Mouse (Mus musculus) neutrophil, adult 5-6 weeks (primary cell): ENCODE measurements at regions not wholly inside any gene's neighbourhood (a gene's known extent, or its start where the extent isn't known, plus 50 kb on each side); places are given as distances from the start of the nearest gene placed in this dataset.
A peak's percentile ranks its signal among the peaks of the same experiment; 100 is the strongest.
"Not testable (repeated sequence)": the region's sequence is repeated elsewhere in the genome, so short reads cannot be mapped to it uniquely, and the experiment has no call there.

ENCODE experiments used
- ATAC-seq: fragments of 151-379, 151-347 bp; 2 replicates; pipeline ENCODE4 v1.8.0; 2017; ENCODE audit warnings: mild to moderate bottlenecking, moderate TSS enrichment; ENCODE audit not compliant: insufficient number of reproducible peaks, poor library complexity, low FRiP score, severe bottlenecking; ENCODE audit errors: extremely low read depth

DNA sequence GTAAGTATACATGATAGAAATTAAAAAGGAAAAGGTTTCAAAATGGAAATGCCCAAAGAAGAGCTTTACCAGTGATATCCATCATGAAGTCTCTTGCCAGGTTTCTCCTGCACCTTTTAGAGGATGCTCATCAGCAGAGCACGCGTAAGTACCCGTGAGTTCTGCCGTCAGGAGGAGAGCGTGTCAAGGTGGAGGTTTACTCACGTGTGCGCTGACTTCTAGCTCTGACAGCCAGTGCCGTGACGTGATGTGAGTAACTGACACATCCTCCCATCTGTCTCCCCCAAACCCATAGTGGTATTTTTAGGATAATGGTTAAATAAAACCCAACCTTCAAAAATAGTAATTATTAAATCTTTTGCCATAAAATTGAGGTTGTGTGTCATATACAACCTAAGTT lies 55.3 kb downstream of the Adra2a start:
- ATAC-seq: no peak

DNA sequence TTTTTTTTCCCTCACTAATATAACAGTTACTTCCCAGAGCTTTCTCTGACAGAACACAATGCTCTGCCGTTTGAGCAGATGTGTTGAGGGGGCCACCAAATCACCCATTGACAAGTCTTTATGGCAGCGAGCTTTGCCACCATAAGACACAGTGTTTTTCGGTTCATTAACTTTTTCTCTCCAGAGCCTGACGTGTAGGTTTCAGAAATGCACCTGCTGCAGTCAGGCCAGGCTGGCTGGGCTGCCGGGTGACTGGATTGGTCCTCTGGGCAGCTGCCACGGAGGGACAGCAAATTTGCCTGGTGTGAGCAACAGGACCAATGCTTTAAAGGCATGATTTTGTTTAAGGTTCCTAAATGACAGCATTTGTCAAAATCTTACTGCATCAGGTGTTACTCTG lies 55.8 kb downstream of the Adra2a start:
- no peak for ATAC-seq

DNA sequence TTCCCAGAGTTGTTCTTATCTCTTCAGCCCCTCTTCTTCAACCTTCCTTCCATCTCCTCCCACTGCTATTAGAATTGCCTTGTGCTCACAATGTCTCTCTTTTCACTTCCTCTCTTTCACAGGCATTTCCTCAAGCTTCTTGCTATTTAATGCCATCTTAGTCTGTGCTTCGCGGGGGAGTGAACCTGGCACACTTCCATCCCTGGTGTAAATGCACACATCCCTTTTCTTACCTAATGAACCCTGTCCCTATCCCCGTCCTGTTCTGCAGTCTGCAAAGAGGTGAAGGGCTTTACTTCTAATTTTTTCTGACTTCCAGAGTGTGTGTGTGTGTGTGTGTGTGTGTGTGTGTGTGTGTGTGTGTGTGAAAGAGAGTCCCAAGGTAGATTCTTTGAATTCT lies 62.6 kb downstream of the Adra2a start:
- 0 out of 2 replicates have a peak, but pooled peaks have one; percentile 9 for ATAC-seq

DNA sequence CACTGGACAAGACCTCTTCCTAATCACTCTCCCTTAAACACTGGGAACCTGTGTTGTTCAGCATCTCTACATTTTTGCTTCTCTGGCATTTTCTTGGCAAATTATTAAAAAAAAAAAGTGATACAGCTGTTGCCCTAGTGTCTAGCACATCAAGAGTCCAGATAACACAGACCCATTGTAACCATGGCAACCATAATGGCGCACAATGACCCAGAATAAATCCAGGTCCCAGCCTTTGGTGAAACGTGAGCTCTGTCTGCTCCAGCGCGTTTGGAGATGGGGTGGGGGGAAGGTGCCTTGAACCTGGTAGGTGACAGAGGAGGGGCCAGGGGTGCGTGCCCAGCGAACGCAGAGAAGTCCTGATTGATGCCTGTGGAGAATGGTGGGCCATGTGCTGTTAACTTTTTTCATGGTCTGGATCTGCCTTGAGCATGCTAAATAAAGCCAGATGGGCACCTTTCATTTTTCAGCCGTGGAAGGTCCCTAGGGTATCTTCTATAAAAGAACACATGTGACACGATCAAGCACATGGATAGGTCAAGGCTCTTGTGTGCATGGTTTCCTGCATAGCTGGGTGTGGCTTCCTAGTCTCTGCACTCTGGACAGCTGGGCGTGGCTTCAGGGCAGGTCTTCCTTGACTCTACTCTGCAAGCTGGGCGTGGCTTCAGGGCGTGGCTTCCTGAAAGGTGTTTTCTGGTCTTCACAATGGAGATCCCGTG lies 63.3 kb downstream of the Adra2a start:
- peak; percentile 67; the same call in 1 of the 2 replicates for ATAC-seq

DNA sequence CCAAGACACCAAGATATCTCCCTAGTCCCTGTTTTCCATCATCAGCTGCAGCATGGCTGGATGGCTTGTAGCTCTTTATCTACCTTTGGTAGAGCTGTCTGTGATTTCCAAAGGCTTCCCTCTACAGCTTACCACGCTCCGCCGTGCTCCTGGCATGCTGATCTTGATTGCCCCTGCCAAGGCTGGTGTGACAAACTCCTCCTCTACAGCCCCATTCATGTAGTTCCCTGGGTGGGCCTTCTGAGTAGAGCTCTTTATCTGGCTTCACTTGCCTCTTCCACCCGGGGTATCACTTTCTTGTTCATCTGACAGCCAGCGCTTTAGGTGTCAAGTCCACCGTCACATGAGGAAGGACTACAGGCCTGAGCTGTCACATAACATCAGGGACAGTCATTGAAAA lies 66.1 kb downstream of the Adra2a start:
- no peak for ATAC-seq

DNA sequence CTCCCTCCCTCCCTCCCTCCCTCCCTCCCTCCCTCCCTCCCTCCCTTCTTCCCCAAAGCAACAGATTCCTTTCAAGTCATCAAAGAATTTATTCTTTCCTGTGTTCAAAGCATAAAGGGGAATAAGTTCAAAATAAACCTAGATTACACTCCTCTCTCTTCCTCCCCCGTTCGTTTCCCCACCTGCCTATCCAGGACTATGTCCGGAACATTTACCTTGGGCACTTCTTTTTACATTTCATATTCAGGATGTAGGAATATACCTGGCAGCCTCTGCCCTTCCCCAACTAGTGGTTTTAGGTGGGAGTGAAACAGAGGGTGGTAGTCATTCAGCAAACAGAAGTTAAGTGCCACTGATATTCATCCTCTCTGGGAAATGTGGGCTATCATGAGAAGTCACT lies 68.7 kb downstream of the Adra2a start:
- no peak for ATAC-seq

DNA sequence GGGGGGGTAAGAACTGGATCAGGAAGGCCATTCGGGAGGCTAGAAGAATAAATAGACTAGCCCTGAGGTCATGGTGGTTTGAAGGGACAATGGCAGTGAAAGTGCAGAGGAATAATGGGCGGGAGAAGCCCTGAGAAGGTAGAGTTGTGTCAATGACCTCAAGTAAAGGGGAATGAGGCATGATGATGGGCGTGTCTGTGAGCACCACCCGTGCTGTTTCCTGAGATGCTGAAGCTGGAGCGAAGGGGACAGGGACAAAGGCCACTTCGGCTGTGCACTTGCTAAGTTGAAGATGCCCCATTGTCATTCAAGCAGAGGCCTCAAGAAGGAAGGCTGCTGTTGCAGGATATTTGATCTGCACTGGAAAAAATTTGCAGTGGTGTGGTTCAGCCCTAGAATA lies 69.5 kb downstream of the Adra2a start:
- no peak for ATAC-seq

DNA sequence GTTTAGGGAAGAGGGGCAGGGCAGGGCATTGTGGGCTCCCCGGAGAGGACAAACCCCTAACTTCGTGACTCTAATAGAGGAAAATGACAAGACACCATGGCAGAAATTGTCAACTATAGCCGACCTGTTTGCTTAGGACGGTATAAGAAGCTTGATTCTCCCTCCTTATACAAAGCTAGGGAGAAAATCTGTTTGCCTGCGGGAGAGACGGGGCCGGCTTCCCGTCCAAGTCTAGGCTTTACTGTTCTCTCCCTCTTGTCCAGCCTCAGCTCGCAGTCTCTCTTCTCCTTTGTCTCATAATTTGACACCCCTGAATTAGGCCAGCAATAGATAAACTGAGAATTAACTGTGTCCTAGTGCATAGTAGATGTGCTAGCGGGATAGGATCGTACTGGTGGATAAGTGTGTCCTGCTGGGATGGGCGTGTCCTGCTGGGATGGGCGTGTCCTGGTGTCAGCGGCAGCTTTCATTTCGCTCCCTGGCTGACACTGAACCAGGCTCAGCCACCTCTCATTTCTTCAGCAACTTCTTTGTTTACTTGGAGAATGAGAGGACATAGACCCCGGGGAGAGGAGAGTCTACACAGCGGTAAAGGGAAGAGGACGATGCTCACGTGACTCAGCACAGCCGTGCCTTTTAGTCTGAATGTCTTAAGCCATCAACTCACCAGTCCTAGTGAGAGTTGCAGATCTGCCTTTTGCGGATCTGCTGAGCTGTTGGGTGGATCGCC lies 70.8 kb downstream of the Adra2a start:
- peak; percentile 21; the same call in 1 of the 2 replicates for ATAC-seq

DNA sequence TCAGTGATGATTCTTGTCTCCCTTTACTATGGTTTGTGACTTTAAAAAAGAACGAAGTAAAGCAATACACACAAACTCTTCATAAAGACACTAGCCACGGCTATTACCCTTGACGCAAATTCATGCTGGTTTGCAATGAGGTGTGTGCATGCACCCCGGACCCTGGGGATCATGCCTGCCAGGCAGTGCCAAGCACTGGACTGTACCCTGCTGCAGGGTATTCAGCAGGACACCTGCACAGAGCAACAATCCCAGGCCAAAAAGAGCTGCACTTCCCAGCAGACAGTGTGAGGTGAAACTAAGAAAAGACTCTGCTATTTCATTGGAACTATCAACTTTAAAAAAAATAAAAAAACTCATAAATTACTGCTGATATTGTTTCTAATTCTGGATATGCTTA lies 71.4 kb downstream of the Adra2a start:
- no peak for ATAC-seq

DNA sequence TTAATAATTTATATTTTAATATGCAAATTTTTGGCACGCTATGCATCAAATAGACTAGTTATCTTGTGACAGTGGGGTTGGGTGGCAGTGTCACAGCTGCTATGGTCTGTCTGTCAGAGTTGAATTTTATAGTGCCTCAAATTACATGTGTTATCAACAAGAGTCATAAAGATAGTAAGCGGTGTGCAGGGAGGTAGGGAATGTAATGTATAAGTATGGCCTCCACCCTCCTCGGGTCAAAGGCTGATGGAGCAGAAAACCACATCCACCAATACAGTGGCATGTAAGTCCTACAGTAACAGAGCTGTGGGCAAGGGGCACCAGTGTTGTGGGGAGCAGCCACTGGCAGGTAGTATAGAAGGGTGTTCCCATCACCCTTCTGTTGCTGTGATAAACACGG lies 72.9 kb downstream of the Adra2a start:
- ATAC-seq: no peak

DNA sequence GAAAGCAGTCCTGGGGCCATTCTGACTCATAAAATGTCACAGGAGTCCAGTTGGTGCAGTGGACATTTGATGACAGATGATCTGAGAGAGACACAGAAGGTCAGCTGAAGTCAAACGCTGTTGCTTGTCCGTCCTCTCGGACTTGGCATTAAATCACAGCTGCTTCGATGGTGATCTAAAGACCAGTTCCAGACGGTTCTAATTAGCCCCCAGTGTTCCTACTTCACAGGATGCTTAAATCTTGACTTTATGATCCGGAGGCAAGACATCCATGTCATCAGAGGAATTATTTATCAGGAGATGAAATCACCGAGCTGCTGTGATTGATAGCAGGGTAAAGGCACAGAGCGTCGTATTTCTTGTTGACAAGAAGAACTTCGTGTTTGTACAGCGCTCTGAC lies 73.7 kb downstream of the Adra2a start:
- ATAC-seq: no peak

DNA sequence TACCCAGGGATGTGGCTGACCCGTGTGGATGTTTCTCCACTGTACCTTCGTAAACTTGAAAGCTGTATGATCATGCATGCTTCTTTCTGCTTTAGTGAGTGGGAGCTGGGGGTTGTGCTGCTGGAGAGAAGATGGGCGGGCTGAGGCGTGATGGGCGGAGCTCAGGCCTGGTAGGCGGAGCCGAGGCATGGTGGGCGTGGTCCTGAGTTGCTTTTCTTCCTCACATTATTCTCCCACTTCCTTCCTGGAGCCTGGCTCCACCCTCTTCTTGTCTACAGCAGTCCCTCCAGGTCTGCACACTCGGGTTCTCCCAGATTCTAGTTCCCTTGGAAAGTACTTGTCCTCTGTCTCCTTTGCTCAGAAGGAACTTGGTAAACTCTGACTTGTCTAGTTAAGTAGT lies 79.6 kb downstream of the Adra2a start:
- no peak for ATAC-seq

DNA sequence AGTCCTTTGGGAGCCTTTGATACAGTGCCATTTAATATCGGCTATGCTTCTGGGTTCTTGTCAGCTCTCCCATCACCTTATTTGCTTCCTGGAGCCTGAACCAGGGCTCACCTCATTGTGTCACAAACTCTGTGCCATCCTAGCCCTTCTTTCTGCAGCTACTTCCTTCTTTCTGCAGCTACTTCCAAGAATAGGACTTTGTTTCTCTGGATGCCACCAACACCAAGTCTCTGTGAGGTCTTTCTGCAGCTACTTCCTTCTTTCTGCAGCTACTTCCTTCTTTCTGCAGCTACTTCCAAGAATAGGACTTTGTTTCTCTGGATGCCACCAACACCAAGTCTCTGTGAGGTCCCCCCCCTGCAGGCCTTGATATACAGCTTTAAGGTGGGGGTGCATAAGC lies 107.8 kb downstream of the Adra2a start:
- ATAC-seq: not testable (repeated sequence)

DNA sequence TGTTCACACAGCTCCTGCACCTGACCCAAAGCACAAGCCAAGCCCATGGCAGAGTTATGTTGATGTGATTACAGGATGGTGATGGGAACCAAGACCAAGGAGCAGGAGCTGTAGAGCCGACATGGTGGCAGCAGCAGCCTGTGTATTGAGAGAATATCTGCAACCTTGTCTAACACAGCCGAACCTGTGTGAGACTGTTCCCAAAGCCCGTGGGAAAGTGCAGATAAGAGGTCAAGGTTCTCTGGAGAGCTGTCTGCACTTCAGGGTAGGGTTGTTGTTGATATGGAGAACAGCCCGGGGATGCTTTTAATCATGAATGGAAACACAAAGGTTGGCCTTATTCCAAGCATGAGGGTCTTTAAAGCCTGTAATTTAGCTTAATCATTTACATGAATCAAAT lies 110.4 kb downstream of the Adra2a start:
- no peak for ATAC-seq

DNA sequence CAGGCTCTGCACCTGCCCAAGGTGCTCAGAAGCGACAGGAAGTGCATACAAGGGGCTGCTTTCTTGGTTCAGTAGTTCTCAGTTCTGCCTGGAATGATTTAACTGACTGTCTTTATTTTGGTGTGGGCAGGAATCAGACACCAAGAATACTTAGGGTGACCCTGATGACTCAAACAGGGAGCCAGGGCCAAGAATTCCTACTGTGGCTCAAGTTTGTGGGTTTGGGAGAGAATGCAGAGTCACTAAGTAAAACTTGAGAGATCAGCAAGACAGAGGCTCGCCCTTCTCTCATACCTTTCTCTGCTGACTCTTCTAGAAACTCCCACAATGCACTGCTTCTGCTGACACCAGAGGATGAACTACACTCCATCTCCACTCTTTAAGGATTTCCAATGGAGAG lies 126.4 kb downstream of the Adra2a start:
- no peak for ATAC-seq

DNA sequence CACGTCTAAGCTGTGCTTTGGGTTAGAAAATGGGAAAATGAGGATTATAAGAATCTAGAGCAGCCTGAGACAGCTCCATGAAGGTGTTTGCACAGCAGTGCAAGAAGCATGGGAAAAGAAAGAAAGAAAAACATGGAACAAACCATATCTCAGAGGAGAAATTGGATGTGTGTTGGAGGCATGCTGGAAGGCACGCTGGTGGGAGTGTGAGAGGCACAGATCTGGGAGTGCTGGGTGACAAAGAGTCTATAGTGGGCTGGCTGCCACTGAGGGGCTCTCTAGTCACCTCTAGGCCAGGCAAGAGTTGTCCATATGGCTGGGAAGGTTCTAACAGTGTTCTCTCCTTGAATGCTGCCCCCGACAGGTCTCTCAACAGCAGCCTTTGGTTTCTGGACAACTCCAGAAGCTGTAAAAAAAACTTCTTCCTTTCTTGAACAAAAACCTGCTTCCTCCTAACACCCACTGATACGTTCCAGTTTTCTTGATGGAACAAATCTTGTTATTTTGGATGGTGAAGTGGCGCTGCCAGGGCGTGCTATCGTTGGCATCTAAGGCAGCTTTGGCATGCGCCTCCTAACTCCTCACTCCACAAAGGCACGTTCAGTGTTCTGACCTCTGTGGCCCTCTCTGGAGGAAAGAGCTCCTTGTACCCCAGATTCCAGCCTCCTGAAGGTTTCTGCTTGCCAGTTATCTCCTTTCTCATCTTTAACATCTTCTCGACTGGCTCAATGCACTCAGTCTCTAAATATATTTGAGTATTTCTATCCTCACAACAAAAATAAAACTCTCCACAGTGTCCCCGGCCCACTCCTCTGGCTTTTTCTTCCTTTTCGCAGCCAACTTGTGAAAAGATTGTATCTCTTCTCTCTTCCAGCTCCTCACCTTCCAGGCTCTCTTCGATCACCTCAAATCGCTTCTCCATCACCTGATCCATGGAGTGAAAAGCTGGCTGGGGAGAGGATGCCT lies 130.4 kb downstream of the Adra2a start:
- ATAC-seq: no peak

DNA sequence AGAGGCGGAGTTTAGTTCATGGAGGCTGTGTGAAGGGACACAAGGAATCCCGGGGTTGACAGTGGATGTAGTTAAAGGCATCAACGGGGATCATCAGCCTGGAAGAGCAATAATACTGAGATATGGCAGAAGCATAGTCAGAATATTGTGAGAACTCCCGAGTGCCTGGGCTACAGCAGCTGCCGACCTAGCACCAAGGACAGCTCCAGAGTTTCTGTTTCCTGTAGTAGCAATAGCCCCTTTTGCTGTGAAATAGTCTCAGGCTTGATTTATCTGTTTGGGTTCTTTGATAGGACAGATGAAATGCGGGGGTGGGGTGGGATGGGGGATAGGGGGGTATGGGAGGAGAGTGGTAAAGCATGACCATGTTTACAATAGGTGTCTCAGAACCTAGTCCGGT lies 131.8 kb downstream of the Adra2a start:
- ATAC-seq: no peak

DNA sequence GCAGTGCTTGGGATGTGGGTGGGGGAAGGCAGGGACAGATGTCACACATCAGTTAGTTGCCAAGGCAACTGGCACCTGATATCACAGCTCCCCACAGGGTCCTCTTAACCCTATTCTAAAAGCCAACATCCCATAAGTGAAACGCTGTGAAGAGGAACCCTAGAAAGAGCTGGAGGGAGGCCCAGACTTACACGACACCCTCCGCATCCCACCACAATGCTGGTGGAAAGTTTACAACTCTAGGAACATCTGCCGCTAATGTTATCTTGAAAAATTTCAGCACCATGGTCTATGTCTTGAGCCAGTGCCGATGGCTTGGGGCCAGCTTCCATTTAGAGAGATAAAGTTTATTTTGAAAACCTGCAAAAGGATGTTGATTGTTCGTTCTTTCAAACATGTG lies 133.5 kb downstream of the Adra2a start:
- no peak for ATAC-seq

DNA sequence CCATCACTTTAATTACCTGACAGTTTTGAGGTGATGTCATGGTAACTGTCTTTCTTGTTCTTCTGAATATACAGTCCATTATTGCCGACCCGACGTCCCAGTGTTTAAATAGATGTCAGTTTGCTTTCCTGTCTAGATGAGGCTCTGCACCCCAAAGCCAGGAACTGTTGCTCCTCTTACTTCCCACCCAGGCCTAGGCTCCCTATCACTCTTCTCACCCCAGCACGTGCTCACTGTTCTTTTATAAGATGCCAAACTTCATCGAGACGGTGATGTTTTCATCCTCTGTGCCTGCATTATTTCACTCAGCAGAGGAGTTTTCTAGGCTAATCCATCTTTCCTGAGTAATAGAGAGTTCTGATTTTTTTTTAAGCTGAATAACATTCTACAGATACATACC lies 156.5 kb downstream of the Adra2a start:
- ATAC-seq: no peak

DNA sequence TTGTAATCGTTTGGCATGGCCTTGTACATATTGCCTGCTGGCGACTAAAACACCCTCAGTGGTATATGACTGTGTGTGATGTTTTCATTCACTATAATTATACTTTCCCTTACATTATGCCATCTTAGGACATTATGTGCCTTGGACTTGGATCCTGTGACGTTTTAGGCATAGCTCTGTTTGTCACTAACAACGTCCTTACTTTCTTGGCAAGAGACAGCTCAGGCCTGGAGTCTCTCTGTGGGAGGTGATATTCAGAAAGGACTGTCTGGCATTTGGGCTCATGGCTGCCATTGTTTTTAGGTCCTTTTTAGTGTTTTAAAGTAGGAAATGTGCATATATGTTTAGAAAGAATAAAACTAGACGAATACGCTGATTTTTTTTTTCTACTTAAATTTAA lies 158.5 kb downstream of the Adra2a start:
- no peak for ATAC-seq
